12 mouse cellular contexts compared by ENCODE assay signal in genomic region chr1:92769696-92770095, GRCm38 (mm10).
DNase-seq lines count a peak whose midpoint lies in the region; ATAC-seq lines count a peak whose summit lies in the region.
"Had no signal": no experiment of that assay in that cellular context is flagged by ENCODE, and none has a peak within 500 bp of the region (broad histone marks: within the 10 kb centered on the region; RNA-seq: fewer than 3 reads in every experiment).

No protein-coding gene starts in this region.

- H3K4me3 ChIP-seq in hindbrain, embryonic 15.5 days, result no peak overlapping the region
- H3K4me3 ChIP-seq: heart, adult 2 months; left cerebral cortex, adult 2 months had no signal

- H3K36me3 ChIP-seq in hindbrain, embryonic 15.5 days, result no peaks in the 10 kb centered on the region

- intact Hi-C loops in left cerebral cortex, postnatal 4 days (cut with DNase I), result no loop called here

- 35% methylated on average over 7 of the region's 7 CpGs for WGBS in hindbrain, embryonic 15.5 days

- H3K27ac ChIP-seq in hindbrain, embryonic 15.5 days (replicated peaks), result peak overlapping the region; percentile 68
- H3K27ac ChIP-seq: heart, adult 2 months; kidney, postnatal 0 days; left cerebral cortex, adult 2 months had no signal

- peak; percentile 75 for DNase-seq in left cerebral cortex, postnatal 4 days
- no peak for DNase-seq in left cerebral cortex, adult 18-20 months (ENCODE audit: low spot score in 2 of 2)
- DNase-seq in Muller cell, postnatal 12 days (ENCODE audit: inconsistent ontology term), result peak; percentile 80
- peak; percentile 32 to 42 for DNase-seq in adrenal gland, postnatal 36 days
- DNase-seq in heart, adult 11 months, result no peak
- DNase-seq: heart, adult 2 months; heart, postnatal 36 days had no signal

- peak; percentile 38; the same call in 1 of the 2 replicates for ATAC-seq in hindbrain, embryonic 15.5 days (ENCODE audit: low FRiP score, low read depth)
- ATAC-seq in granulocyte monocyte progenitor cell, adult 5-6 weeks (replicated peaks; ENCODE audit: poor library complexity, severe bottlenecking), result no peak

- no peak overlapping the region for H3K4me2 ChIP-seq in hindbrain, embryonic 15.5 days
- H3K4me2 ChIP-seq: liver, embryonic 11.5 days had no signal

- no peaks in the 10 kb centered on the region for H3K27me3 ChIP-seq in hindbrain, embryonic 15.5 days

- H3K4me1 ChIP-seq in hindbrain, embryonic 15.5 days (replicated peaks), result peaks cover 16% of the 10 kb centered on the region

- H3K9ac ChIP-seq in hindbrain, embryonic 15.5 days, result no peak overlapping the region

- no peaks in the 10 kb centered on the region for H3K9me3 ChIP-seq in hindbrain, embryonic 15.5 days

Comparison
In these comparisons a context has a peak if more than half of its experiments do, and no peak if none do; other contexts are left out.
1. DNase-seq: peak in left cerebral cortex, postnatal 4 days (single experiment), Muller cell, postnatal 12 days (single experiment) and adrenal gland, postnatal 36 days (2 of 2); none in left cerebral cortex, adult 18-20 months (0 of 2) and heart, adult 11 months (single experiment).